Mouse (Mus musculus): Measurements from ENCODE around the gene Cxxc4.
"Not testable (repeated sequence)": the region's sequence is repeated elsewhere in the genome, so short reads cannot be mapped to it uniquely, and the experiment has no call there.

The Cxxc4 gene

DNA sequence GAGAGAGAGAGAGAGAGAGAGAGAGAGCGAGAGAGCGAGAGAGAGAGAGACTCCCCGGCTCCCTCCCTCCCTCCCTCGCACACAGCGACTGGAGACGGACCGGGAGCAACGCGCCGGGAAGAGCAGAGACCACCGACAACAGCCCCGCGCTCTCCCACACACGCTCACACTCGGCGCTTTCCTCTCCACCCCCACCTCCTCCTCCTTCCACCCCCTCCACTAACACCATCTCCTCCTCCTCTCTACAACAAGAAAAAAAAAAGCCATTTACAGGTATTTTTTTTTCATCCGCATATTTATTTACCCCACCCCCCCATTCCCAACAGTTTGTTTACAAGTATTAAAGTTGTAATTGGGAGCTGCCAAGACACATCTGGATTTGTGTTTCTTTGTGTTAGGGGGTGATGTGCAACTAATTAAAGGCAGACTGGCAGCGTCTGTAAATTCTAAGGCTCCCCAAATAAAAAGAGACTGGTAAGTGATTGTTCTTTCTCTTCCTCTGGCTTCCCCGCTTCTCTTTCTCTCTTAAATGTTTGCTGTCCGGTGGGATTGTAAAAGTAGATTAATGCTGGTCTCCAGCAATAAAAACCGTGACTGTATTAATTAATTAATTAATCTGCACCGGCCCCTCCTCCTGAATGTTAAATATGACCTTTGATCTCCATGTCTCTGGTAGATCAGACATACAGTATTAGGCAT is at the start of gene Cxxc4:
TSS of gene Cxxc4 (plus strand) at position 71 of the 699 bp plus-strand sequence.
- no peak for DNase-seq (ENCODE audit: low spot score)

DNA sequence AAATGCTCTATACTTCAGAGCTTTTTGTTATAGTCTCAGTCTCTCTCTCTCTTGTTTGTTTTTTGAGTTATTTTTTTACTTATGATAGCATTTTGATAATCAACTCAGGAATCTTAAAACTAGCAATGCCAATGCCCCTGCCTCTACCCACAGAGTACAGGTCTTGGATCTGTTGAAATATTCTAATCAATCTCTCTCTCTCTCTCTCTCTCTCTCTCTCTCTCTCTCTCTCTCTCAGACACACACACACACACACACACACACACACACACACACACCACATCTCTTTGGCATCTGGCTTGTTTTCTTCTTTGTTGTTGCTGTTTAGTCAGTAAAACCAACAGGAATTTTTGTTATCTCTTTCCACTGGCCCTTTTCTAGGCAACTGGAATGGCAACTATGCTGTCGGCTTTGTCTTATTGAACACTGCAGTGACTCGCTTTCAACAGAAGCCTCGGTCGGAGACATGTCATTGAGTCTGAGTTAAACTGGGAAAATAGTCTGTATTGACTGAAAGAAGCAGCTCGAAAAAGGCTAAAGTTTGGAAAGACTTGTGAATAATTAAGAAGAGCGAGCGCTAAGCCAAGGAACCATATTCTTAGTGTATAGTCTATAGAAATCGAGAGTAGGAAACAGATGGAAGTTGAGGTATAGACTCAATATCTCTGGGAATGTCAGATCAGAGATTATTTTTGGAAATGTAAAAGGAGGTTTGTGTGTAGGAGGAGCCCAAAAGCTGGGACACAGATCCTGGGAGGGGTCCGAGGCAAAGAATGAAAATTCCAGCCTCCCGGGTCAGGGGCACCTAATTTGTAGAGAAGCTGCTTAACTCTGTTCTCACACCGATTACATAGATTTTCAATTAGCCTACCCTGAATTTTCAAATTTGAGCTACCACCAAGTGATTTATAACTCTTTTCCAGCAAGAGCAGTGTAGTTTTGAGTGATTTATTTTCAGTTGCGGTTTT is 47.0 kb upstream of the Cxxc4 start:
- no peak for DNase-seq (ENCODE audit: low spot score)

DNA sequence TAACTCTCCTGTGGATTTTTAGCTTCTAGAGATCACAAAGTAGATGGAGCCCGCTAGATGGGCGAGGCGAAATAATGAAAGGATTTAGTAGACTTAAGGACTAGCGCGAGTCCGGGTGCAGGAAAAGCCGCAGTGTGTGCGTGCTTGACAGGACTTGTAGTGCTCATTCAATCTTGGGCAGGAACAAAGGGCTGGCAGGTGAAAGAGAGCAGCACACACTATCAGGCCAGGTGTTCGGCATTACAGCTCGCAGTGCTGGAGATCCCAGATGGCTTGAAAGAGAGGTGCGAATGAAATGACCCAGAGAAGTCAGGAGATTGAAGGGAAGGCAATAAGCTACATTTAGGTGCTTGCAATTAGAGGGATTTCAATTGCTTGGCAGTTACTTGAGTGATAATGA is 46.2 kb upstream of the Cxxc4 start:
- no peak for DNase-seq (ENCODE audit: low spot score)

DNA sequence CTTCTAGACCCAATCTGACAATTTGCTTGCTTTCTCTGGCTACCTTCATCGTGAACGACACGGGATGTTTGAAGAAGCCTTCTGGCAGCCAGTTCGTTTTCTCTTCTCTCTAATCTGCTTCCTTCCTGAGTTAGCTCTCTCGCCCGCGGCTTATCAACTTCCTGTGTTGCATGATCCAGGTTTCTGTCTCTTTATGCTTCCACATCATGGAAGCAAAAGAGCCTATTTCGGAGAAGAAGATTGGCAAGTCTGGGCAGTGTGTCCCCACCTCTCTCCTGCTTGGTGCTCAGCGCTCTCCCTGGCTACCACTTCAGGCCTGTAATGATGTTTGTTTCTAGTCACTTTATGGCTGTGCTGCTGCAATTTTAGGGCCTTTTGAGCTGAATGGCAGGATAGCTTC is 36.4 kb upstream of the Cxxc4 start:
- no peak for DNase-seq (ENCODE audit: low spot score)

DNA sequence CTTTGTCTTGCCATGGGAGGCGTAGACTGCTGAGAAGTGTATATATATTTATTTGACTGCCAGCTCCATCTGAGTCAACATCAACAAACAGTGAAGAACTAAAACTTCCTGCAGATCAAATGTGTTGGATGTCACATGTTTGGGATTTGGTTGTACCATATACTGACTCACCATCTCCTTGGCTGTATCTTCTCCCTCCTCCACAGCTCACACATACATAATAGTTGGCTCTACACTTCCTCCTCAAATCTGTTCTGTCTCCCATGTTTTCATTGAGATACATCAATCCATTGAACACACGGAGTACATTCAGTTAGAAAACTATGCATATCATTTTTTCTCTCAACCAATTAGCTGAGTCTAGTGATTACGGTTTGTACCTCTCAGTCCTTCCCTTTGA is 29.7 kb upstream of the Cxxc4 start:
- DNase-seq (ENCODE audit: low spot score) = no peak

DNA sequence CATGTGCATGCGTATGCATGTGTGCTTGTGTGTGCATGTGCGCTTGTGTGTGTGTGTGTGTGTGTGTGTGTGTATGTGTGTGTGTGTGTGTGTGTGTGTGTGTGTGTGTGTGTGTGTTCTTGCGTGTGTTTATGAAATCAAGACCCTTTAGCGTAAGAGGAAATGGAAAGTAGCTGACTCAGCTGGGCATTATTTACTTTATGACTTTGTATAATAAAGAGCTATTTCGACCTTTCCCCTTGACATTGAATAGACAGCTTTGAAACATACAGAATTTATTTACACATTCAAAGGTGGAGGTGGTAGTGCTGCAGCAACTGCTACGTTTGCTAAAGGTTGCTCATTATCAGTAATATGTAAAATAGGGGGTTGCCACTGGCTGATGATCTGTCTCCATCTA is 25.3 kb upstream of the Cxxc4 start:
- no peak for DNase-seq (ENCODE audit: low spot score)

DNA sequence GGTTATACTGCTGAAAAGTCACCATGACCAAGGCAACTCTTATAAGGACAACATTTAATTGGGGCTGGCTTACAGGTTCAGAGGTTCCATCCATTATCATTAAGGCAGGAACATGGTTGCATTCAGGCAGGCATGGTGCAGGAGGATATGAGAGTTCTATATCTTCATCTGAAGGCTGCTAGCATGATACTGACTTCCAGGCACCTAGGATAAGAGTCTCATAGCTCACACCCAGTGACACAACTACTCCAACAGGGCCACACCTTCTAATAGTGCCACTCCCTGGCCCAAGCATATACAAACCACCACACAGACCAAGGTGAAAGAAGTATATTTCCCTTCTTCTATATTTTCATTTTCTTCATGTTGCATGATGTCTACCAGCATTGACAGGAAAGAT is 16.4 kb upstream of the Cxxc4 start:
- DNase-seq (ENCODE audit: low spot score) = not testable (repeated sequence)

DNA sequence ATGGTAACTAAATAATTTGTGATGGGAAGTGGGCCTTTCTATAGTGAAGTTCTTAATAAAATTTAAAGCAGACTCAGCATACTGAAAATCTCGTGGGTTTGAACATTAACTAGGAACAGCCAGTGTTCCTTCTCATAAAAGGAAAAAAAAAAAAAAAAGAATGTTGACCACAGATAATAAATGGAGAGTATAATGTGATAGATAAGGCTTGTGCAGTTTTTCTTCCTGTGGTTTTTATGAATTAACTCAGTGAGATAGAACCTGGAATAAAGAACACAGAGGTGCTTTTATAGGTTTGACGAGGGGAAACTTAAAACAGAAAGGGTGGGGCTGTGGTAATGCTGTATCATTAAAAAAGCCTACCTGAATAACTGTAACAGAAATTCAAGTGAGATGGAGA is 15.3 kb upstream of the Cxxc4 start:
- no peak for DNase-seq (ENCODE audit: low spot score)

DNA sequence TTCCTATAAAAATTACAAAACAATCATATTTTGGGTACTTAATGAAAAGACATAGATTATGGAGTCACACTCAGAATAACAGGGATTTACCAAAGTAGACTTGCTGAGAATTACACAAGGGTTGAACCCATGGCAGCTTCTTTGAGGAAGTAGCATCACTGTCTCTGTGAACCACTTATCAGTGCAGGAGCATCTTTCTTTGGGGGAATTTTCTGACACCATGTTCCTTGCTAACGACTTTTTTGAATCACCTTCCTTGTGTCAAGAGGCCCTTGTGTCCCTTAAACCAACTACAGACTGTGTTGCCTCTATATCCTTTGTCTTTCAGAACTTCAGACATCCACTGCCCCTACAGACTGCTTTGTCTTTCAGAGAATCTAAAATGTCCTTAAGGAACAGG is 13.7 kb upstream of the Cxxc4 start:
- DNase-seq (ENCODE audit: low spot score) = no peak

DNA sequence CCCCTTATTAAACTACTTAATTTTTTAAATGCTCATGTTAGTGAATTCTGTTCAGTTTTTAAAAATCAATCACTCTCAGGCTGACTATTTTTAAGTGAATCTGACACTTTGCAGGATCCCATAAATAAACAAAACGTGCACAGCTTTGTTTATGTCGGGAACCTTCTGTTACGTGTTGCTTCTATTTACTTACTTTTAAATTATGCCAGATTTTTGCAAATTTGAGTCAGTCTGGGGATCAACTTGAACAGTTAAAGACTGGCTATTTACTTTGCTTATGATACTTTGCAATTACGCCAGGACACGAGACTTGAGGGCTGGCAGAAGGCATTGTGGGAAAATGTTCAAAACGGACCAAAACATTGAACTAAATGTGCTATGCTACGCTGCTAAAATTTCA is 12.3 kb upstream of the Cxxc4 start:
- DNase-seq (ENCODE audit: low spot score) = no peak

DNA sequence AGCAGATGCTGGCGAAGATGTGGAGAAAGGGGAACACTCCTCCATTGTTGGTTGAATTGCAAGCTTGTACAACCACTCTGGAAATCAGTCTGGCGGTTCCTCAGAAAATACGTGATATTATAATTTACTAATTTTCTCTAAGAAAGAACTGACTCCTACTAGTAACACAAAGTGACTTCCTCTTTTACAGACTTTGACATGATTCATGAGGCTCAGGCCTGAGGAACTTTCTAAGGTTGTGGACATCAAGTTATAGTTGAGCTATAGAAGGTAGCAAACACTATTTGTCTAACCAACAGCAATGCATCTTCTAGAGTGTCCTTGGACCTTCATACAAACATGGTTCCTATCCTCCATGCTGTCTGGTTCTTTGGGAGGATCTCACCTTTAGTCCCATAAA is 10.4 kb upstream of the Cxxc4 start:
- no peak for DNase-seq (ENCODE audit: low spot score)

DNA sequence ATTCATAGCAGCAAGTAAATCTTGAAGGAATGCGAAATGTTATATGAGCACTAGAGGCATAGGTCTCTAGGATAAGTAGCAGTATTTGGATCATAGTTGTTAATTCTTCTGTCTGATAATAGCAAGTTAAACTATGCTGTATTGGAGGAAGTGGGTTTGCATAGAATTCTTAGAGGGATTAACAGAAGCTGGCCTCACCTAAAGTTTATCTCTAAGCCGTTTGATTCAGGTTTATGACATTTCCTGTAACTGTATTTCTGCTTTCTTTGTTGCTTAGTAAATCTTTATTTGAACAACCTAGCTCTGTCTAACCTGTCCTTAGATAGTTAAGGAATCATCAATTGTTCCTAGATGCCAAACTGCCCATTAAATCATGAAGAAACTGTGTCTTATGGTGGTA is 3.5 kb upstream of the Cxxc4 start:
- no peak for DNase-seq (ENCODE audit: low spot score)

DNA sequence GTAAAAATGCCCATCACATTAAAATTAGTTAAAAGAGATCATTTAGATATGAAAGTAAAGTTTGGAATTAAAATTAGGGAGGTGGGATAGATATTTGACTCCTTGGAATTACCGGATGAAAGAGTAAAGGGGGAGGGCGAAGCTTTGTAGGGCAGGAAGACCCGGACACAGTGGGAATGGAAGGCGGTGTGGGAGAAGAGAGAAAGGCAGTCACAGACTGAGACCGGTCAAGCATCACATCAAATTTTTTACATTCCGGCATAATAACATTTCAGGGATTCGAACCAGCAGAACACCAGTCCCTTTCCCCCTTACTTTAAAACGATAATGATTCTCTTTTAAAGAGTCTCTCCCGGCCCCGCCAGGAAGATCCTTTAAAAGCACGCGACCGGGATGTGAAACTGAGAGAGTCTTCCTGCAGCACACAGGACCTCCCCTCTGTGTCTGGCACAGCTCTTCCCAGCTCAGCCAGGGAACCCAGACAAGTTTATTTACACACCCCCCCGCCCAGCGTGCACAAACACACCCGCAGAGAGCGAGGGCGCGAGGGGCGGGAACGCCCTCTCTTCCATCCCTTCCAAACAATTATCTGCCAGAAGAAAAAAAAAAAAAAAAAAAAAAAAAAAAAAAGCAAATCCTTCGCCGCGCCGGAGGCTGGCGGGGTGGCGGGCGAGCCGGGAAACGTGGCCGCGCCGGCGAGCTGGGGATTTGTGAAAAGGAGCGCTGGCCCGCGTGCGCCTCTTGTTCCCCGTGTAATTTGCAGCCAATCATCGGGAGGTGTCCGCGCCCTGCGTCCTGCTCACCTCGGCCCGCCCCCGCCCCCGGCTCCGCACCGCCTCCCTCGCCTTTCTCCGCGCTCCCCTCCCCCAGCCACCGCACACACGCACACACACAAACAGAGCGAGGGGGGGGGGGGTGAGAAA is 532 bp upstream of the Cxxc4 start:
- DNase-seq (ENCODE audit: low spot score) = no peak

DNA sequence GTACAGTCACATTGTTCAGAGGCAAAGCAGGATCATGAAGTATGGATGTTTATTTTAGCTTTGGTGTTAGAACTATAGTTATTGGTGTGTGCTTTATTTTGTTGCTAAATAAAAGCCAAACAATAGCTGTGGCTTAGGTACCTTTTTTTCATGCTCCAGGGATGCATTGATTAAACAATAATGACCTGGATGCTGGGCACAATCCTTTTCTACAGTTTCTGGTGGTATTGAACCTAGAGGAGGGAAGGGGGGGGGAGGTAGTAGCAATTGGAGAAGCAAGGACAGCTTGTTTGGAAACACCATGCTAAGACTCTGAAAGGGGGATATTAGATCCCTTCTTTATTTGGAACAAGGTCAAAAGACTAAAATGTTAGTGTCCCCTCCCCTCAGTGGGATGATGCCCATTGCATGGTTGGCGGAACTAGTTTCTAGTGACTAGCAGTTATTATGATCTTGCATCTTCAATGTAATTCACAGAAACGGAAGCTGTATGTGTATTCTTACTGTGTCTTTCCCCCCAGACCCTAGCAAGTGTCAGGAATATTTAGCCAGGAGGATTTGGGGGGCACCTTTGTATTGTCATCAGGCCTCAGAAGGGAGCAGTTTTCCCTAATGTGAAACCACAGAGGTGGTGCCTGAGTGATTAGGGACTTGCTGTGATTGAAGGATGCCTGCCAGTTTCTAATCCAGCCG is 975 bp downstream of the Cxxc4 start:
- DNase-seq (ENCODE audit: low spot score) = no peak

DNA sequence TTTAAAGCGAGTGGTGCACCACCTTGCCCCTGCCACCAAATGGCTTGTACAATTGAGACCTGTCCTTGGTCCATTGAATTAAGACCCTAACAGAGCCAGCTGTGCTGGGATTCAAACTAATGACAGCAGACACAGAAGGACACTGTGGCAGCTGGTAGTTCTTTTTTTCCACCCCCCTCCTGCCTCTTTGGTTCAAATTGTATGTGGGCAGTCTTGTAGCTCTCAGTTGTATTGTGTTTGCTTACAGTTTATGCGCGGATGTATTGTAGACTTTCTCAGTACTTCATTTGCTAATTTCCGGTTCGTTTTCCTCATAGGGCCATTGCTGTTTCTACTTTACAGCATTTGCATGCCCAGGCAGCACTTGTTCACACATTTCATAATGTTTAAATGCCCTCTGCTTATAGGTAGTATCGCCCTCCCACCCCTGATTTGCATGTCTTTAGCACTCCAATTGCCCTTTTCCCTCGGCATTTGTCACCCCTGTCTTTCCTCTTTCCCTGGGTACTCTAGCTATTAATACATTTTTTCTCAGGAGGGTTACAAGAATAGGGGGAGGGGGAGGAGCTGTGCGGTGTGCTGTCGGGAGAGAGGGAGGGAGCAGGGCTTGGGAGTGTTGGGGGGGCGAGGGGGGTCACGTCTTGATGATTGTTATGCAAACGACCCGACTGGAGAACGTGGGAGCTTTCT is 2.5 kb downstream of the Cxxc4 start:
- DNase-seq (ENCODE audit: low spot score) = no peak

DNA sequence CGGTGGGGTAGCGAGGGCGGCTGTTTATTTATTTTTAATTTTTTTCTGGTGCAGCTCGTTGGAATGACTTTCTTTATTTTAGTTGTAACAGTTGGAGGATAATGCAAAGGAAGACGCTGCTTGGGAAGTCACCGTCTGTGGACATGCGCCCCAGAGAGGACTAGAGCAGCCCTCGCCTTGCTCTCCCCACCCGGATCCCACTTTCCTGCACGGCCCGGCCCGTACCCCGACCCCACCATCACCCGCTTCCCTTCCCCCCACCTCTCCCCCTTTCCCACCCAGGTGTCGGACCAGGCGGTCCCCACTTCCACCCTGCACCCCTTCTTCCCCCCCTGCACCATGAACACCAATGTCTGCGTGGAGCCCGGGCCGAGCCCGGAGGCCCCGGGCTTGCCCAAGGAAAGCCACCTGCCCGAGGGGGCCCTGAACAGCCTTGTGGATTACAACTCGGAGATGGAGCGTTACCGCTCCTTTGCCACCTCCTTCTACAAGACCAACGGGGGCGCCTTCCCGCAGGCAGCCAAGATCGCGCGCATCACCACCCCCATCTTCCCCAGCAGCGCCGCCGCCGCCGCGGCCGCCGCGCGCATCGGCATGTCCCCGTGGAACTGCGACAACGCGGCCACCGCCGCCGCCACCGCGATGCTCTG is 3.2 kb downstream of the Cxxc4 start:
- no peak for DNase-seq (ENCODE audit: low spot score)

DNA sequence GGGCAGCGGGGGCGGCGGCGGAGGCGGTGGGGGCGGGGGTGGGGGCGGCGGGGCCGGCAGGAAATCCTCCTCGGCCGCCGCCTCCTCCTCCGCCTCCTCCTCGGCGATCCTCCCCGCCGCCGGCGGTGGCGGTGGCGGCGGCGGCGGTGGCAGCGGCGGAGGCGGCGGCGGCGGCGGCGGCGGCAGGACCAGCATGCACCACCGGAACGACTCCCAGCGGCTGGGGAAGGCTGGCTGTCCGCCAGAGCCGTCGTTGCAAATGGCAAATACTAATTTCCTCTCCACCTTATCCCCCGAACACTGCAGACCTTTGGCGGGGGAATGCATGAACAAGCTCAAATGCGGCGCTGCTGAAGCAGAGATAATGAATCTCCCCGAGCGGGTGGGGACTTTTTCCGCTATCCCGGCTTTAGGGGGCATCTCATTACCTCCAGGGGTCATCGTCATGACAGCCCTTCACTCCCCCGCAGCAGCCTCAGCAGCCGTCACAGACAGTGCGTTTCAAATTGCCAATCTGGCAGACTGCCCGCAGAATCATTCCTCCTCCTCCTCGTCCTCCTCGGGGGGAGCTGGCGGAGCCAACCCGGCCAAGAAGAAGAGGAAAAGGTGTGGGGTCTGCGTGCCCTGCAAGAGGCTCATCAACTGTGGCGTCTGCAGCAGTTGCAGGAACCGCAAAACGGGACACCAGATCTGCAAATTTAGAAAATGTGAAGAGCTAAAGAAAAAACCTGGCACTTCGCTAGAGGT is 3.9 kb downstream of the Cxxc4 start:
- DNase-seq (ENCODE audit: low spot score) = peak; percentile 22

DNA sequence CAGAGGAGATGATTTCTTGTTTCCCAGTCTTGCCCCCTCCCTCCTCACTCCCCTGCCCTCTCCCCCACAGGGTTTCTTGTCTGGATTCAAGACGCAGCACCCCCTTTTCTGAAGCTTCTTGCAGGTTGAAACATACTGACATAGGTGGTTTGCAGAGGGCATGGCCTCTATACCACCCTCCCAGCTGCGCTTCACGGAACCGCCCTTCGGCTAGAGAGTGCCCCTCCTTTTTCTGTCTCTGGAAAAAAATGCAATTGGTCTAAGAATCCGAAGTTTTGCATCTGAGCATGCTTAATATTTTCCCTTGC is 4.4 kb downstream of the Cxxc4 start:
- no peak for DNase-seq (ENCODE audit: low spot score)

DNA sequence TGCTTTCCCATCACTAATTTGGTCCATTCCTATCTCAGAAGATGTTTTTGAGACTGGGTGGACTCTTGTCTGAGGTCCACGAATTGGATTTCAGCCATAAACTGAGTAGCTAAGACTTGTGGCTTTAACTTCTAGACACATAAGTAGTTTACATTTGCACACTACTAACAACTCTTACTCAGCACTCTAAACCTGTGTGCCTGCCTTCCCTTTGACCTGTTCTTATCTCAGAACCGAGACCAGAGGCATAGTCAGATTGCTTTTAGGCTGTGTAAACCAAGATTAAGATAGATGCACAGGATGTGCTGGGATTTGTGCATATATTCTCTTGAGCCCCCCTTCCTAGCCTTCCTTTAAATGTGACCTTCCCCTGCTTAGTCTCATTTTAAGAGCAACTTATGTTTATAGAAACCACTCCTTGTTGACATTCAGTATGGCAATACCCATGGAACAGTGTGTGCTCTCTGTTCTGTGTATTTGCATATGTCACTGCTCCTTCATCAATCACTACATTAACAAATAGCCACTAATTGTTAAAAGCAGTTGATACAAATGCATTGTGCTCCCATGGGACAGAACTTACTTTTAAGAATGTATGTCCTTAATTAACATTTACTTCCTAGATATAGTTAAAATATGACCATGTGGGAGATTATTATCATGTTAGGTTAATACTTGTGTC is 7.0 kb downstream of the Cxxc4 start:
- no peak for DNase-seq (ENCODE audit: low spot score)
